Mouse (Mus musculus): Measurements from ENCODE around the gene Nbr1. TPM values are rescaled to one million over a fixed set of nuclear protein-coding genes. Genes with fewer than 3 reads are reported as not detected.
"Not testable (repeated sequence)": the region's sequence is repeated elsewhere in the genome, so short reads cannot be mapped to it uniquely, and the experiment has no call there.

The Nbr1 gene
- polyA plus RNA-seq, 1 experiment from 2014 or later = 118 TPM

GRCm38 (mm10) chr11:101552476-101553300 lies 739 bp downstream of the Nbr1 start:
- H3K9ac ChIP-seq = peak overlapping the region; percentile 78
- peaks cover 25% of the 10 kb centered on the region for H3K4me1 ChIP-seq
- peak; percentile 97 for ATAC-seq (ENCODE audit: low FRiP score)
- H3K36me3 ChIP-seq (replicated peaks) = peaks cover 28% of the 10 kb centered on the region
- H3K4me2 ChIP-seq = peak overlapping the region; percentile 63
- H3K27me3 ChIP-seq = no peaks in the 10 kb centered on the region
- WGBS = under 1% methylated on average over 37 of the region's 37 CpGs
- H3K4me3 ChIP-seq (replicated peaks) = peak overlapping the region; percentile 64
- H3K9me3 ChIP-seq = no peaks in the 10 kb centered on the region
- H3K27ac ChIP-seq = peak overlapping the region; percentile 95

- no peak for ATAC-seq (ENCODE audit: low FRiP score)
- 28% methylated on average over 8 of the region's 8 CpGs for WGBS
- peak overlapping the region; percentile 63 for H3K4me2 ChIP-seq
- no peaks in the 10 kb centered on the region for H3K27me3 ChIP-seq
- H3K9ac ChIP-seq = peak overlapping the region; percentile 78
- H3K4me3 ChIP-seq (replicated peaks) = peak overlapping the region; percentile 64
- H3K4me1 ChIP-seq = peaks cover 25% of the 10 kb centered on the region
- peak overlapping the region; percentile 84 for H3K27ac ChIP-seq
- peaks cover 28% of the 10 kb centered on the region for H3K36me3 ChIP-seq (replicated peaks)
- H3K9me3 ChIP-seq = no peaks in the 10 kb centered on the region
These were observed 1.5 kb downstream of the Nbr1 start for GRCm38 (mm10) chr11:101553354-101553930.

DNA sequence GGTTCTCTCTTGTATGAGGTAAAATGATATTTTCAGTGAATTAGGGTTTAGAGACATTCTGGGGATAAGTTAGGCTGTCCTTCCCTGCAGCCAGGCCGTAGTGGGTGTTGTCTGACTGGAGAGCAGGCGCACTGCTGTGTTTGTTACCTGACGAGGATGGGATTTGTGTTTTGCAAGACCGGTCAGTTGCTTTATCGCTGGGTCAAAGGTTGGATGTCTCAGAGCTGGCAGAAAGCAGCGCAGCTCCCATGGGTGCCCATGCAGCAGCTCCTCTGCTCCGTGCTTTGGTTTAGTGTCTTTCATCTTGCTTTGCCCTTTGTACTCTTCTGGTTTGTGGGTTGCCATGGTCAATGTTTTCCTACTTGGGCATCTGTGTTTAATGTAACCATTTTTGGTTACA lies 4.6 kb downstream of the Nbr1 start:
- H3K27me3 ChIP-seq = no peaks in the 10 kb centered on the region
- no peak for ATAC-seq (ENCODE audit: low FRiP score)
- peaks cover 14% of the 10 kb centered on the region for H3K4me1 ChIP-seq
- no peak overlapping the region for H3K9ac ChIP-seq
- WGBS = 96% methylated on average over 7 of the region's 7 CpGs
- no peak overlapping the region for H3K4me2 ChIP-seq
- H3K27ac ChIP-seq = no peak overlapping the region
- peaks cover 52% of the 10 kb centered on the region for H3K36me3 ChIP-seq (replicated peaks)
- H3K4me3 ChIP-seq (replicated peaks) = no peak overlapping the region
- H3K9me3 ChIP-seq = no peaks in the 10 kb centered on the region

- peaks cover 53% of the 10 kb centered on the region for H3K36me3 ChIP-seq (replicated peaks)
- no peak overlapping the region for H3K27ac ChIP-seq
- no peak overlapping the region for H3K4me2 ChIP-seq
- H3K4me3 ChIP-seq (replicated peaks) = no peak overlapping the region
- no peaks in the 10 kb centered on the region for H3K9me3 ChIP-seq
- no peak overlapping the region for H3K9ac ChIP-seq
- 74% methylated on average over 2 of the region's 2 CpGs for WGBS
- no peak for ATAC-seq (ENCODE audit: low FRiP score)
- H3K27me3 ChIP-seq = no peaks in the 10 kb centered on the region
- H3K4me1 ChIP-seq = peaks cover 14% of the 10 kb centered on the region
These were observed 5.0 kb downstream of the Nbr1 start for GRCm38 (mm10) chr11:101556954-101557353.

GRCm38 (mm10) chr11:101562391-101562790 lies 10.4 kb downstream of the Nbr1 start:
- no peaks in the 10 kb centered on the region for H3K27me3 ChIP-seq
- no peak for ATAC-seq (ENCODE audit: low FRiP score)
- no peaks in the 10 kb centered on the region for H3K9me3 ChIP-seq
- H3K4me2 ChIP-seq = no peak overlapping the region
- H3K9ac ChIP-seq = no peak overlapping the region
- peaks cover 77% of the 10 kb centered on the region for H3K36me3 ChIP-seq (replicated peaks)
- no peaks in the 10 kb centered on the region for H3K4me1 ChIP-seq
- WGBS = 40% methylated on average over 5 of the region's 5 CpGs
- H3K4me3 ChIP-seq (replicated peaks) = no peak overlapping the region
- no peak overlapping the region for H3K27ac ChIP-seq

GRCm38 (mm10) chr11:101568421-101568820 lies 16.5 kb downstream of the Nbr1 start:
- no peak overlapping the region for H3K9ac ChIP-seq
- WGBS = 76% methylated on average over 3 of the region's 3 CpGs

GRCm38 (mm10) chr11:101576116-101576515 lies 24.2 kb downstream of the Nbr1 start:
- H3K9me3 ChIP-seq = no peaks in the 10 kb centered on the region
- H3K4me3 ChIP-seq (replicated peaks) = no peak overlapping the region
- H3K27me3 ChIP-seq = no peaks in the 10 kb centered on the region
- no peak overlapping the region for H3K4me2 ChIP-seq
- WGBS = 84% methylated on average over 6 of the region's 6 CpGs
- H3K27ac ChIP-seq = no peak overlapping the region
- H3K36me3 ChIP-seq (replicated peaks) = peaks cover 94% of the 10 kb centered on the region
- no peak overlapping the region for H3K9ac ChIP-seq
- no peak for ATAC-seq (ENCODE audit: low FRiP score)
- no peaks in the 10 kb centered on the region for H3K4me1 ChIP-seq

More at GRCm38 (mm10) chr11:101568421-101568820, 16.5 kb downstream of the Nbr1 start:
- Histone ChIP-seq H3K36me3 (replicated peaks) (peaks cover 90% of the 10 kb centered on the region), H3K4me2 (no peak overlapping the region), H3K27ac (no peak overlapping the region), H3K27me3 (no peaks in the 10 kb centered on the region), H3K9me3 (no peaks in the 10 kb centered on the region), H3K4me1 (no peaks in the 10 kb centered on the region), H3K4me3 (replicated peaks) (no peak overlapping the region)
- no peak for ATAC-seq (ENCODE audit: low FRiP score)

- 84% methylated on average over 6 of the region's 6 CpGs for WGBS
- Histone ChIP-seq H3K9me3 (no peaks in the 10 kb centered on the region), H3K4me2 (no peak overlapping the region), H3K4me1 (peaks cover 12% of the 10 kb centered on the region), H3K27ac (no peak overlapping the region), H3K27me3 (no peaks in the 10 kb centered on the region), H3K4me3 (replicated peaks) (no peak overlapping the region), H3K9ac (no peak overlapping the region), H3K36me3 (replicated peaks) (peaks cover 50% of the 10 kb centered on the region)
- no peak for ATAC-seq (ENCODE audit: low FRiP score)
These were observed 29.3 kb downstream of the Nbr1 start for GRCm38 (mm10) chr11:101581081-101581764.

- 21% methylated on average over 30 of the region's 31 CpGs for WGBS
- Histone ChIP-seq H3K4me3 (replicated peaks) (peak within 1 kb of the TSS; percentile 38), H3K27ac (no peak within 1 kb of the TSS), H3K27me3 (no peaks in the 10 kb centered on the region), H3K4me2 (peak within 1 kb of the TSS; percentile 58), H3K4me1 (peaks cover 12% of the 10 kb centered on the region), H3K9me3 (no peaks in the 10 kb centered on the region), H3K36me3 (replicated peaks) (peaks cover 38% of the 10 kb centered on the region), H3K9ac (peak within 1 kb of the TSS; percentile 44; the same call in 1 of the 2 replicates)
- ATAC-seq (ENCODE audit: low FRiP score) = no peak
These were observed 30.4 kb downstream of the Nbr1 start, which contains the start of gene Tmem106a for GRCm38 (mm10) chr11:101582054-101583035. Tmem106a (plus strand) TSS chr11:101582242.

GRCm38 (mm10) chr11:101583205-101583604 lies 31.3 kb downstream of the Nbr1 start:
- 91% methylated on average over 2 of the region's 2 CpGs for WGBS
- no peak overlapping the region for H3K4me2 ChIP-seq
- ATAC-seq (ENCODE audit: low FRiP score) = no peak
- no peaks in the 10 kb centered on the region for H3K27me3 ChIP-seq
- H3K4me1 ChIP-seq = peaks cover 12% of the 10 kb centered on the region
- no peak overlapping the region for H3K9ac ChIP-seq
- peaks cover 30% of the 10 kb centered on the region for H3K36me3 ChIP-seq (replicated peaks)
- no peaks in the 10 kb centered on the region for H3K9me3 ChIP-seq
- no peak overlapping the region for H3K27ac ChIP-seq
- H3K4me3 ChIP-seq (replicated peaks) = no peak overlapping the region

GRCm38 (mm10) chr11:101585031-101585430 lies 33.1 kb downstream of the Nbr1 start:
- not testable (repeated sequence) for ATAC-seq (ENCODE audit: low FRiP score)

More at GRCm38 (mm10) chr11:101585031-101585430, 33.1 kb downstream of the Nbr1 start:
- Histone ChIP-seq H3K4me1 (peaks cover 12% of the 10 kb centered on the region), H3K36me3 (replicated peaks) (peaks cover 13% of the 10 kb centered on the region)
- H3K27me3 ChIP-seq; H3K4me3 ChIP-seq (replicated peaks); H3K9ac ChIP-seq; H3K4me2 ChIP-seq; H3K9me3 ChIP-seq; H3K27ac ChIP-seq: not testable (repeated sequence)
- WGBS = 94% methylated on average over 1 of the region's 1 CpGs

All from forebrain, embryonic 12.5 days (tissue).